Mouse (Mus musculus): ENCODE data around the gene Itpkb.

DNA sequence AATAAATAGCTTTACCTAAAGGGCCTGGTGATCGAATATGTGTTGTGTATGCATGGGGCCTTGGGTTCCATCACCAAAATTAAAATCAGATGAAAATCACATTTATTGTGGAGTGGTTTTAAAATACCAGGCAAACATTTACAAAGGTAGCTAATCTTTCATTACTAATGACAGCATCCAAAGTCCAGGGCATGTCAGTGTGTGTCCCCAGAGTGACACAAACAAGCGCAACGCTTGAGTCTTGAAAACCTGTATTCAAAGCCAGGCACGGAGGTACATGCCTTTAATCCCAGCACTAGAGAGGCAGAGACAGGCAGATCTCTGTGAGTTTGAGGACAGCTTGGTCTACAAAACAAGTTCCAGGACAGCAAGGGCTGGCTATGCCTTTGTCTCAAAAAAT, 30.6 kb upstream of the Itpkb start:
- TF ChIP-seq CTCF (IDR thresholded peaks at IDR 0.05; ENCODE audit: low read depth), result no peak
- no peak for TF ChIP-seq EP300 (IDR thresholded peaks at IDR 0.05; ENCODE audit: low read depth)
